14 mouse cellular contexts compared by ENCODE assay signal in the genomic region with DNA sequence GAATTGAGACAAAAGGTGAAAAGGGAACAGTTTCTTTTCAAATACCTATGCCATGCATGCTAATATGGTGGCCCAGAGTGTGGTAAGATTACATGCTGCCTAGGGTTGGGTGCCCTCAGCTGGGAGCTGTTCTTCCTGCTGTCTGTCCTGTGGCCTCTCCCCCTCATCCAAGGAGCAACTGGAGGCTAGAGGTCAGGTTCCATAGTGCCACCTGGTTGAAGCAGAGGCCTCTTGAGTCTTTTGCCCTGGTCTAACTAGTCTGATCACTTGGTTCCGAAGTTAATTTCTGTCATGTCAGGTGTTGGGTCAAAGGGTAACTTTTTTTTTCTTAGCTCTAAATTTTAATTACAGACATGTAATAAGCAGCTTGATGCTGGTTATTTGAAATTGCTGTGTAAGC. TPM values are rescaled to one million over a fixed set of nuclear protein-coding genes. Genes with fewer than 3 reads are reported as not detected.
DNase-seq lines count a peak whose midpoint lies in the region; ATAC-seq and TF ChIP-seq lines count a peak whose summit lies in the region.
"Had no signal": no experiment of that assay in that cellular context is flagged by ENCODE, and none has a peak within 500 bp of the region (broad histone marks: within the 10 kb centered on the region; RNA-seq: fewer than 3 reads in every experiment).

No protein-coding gene starts in this region.

- H3K9ac ChIP-seq in heart, embryonic 15.5 days: no peak overlapping the region
- H3K9ac ChIP-seq in intestine, postnatal 0 days (ENCODE audit: low read depth, low read length): no peak overlapping the region
- H3K9ac ChIP-seq: embryonic facial prominence, embryonic 15.5 days; liver, embryonic 13.5 days had no signal

- H3K36me3 ChIP-seq in heart, embryonic 15.5 days: no peaks in the 10 kb centered on the region
- no peaks in the 10 kb centered on the region for H3K36me3 ChIP-seq in intestine, postnatal 0 days (ENCODE audit: control insufficient read depth, insufficient read depth)
- H3K36me3 ChIP-seq in thymus, adult 2 months (ENCODE audit: control insufficient read depth, insufficient read depth, low read length): no peaks in the 10 kb centered on the region
- H3K36me3 ChIP-seq: embryonic facial prominence, embryonic 15.5 days; liver, embryonic 13.5 days had no signal

- no peaks in the 10 kb centered on the region for H3K9me3 ChIP-seq in heart, embryonic 15.5 days (replicated peaks)
- H3K9me3 ChIP-seq in intestine, postnatal 0 days (ENCODE audit: control insufficient read depth): no peaks in the 10 kb centered on the region
- H3K9me3 ChIP-seq: embryonic facial prominence, embryonic 15.5 days; liver, embryonic 13.5 days had no signal

- intact Hi-C loops in heart, postnatal 25 days (cut with DNase I): no loop called here

- 74% methylated on average over 1 of the region's 1 CpGs for WGBS in heart, embryonic 15.5 days
- 51% methylated on average over 1 of the region's 1 CpGs for WGBS in intestine, postnatal 0 days
- WGBS in thymus, adult 2 months: 94% methylated on average over 1 of the region's 1 CpGs

- peak overlapping the region; percentile 81 for H3K27ac ChIP-seq in heart, embryonic 15.5 days
- H3K27ac ChIP-seq in layer of hippocampus, adult 2 months: peak overlapping the region; percentile 68; the same call in 1 of the 2 replicates
- peak overlapping the region; percentile 24; the same call in 1 of the 2 replicates for H3K27ac ChIP-seq in intestine, postnatal 0 days (ENCODE audit: low read depth, low read length)
- no peak overlapping the region for H3K27ac ChIP-seq in thymus, adult 2 months (ENCODE audit: control insufficient read depth, insufficient read depth, low read length)
- H3K27ac ChIP-seq: liver, embryonic 13.5 days had no signal

- DNase-seq in heart, postnatal 25 days (ENCODE audit: low spot score): no peak
- DNase-seq in layer of hippocampus, adult 2 months (ENCODE audit: low spot score in 2 of 2): no peak
- no peak for DNase-seq in layer of hippocampus, postnatal 25 days (ENCODE audit: extremely low spot score in 1 of 2, low spot score in 1 of 2)
- DNase-seq in kidney, postnatal 36 days: peak; percentile 54 to 68
- no peak for DNase-seq in thymus, adult 2 months
- DNase-seq: adrenal gland, adult 8-10 months; cerebellum, adult 11-12 months; layer of hippocampus, adult 9-11 months; liver, embryonic 13.5 days had no signal

- peaks cover 98% of the 10 kb centered on the region for H3K4me1 ChIP-seq in heart, embryonic 15.5 days (replicated peaks)
- H3K4me1 ChIP-seq in intestine, postnatal 0 days (replicated peaks; ENCODE audit: control insufficient read depth, insufficient read depth, low read length): peaks cover 7% of the 10 kb centered on the region; the same call in 1 of the 2 replicates
- peaks cover 24% of the 10 kb centered on the region for H3K4me1 ChIP-seq in thymus, adult 2 months (replicated peaks; ENCODE audit: control insufficient read depth, insufficient read depth, low read length)

- no peak for TF ChIP-seq POLR2A in thymus, adult 2 months (IDR thresholded peaks at IDR 0.05; ENCODE audit: control insufficient read depth, extremely low read depth, insufficient read depth, low read length, poor library complexity)

- H3K27me3 ChIP-seq in heart, embryonic 15.5 days: no peaks in the 10 kb centered on the region
- H3K27me3 ChIP-seq in intestine, postnatal 0 days (replicated peaks; ENCODE audit: control insufficient read depth, insufficient read depth, low read length): no peaks in the 10 kb centered on the region
- no peaks in the 10 kb centered on the region for H3K27me3 ChIP-seq in thymus, adult 2 months (ENCODE audit: control insufficient read depth, insufficient read depth, low read length)
- H3K27me3 ChIP-seq: embryonic facial prominence, embryonic 15.5 days; liver, embryonic 13.5 days had no signal

- no peak for TF ChIP-seq CTCF in layer of hippocampus, adult 2 months (conservative IDR thresholded peaks at IDR 0.05)
- TF ChIP-seq CTCF in intestine, postnatal 0 days (IDR thresholded peaks at IDR 0.05; ENCODE audit: low read depth): no peak
- no peak for TF ChIP-seq CTCF in thymus, adult 2 months (IDR thresholded peaks at IDR 0.05; ENCODE audit: borderline replicate concordance, control insufficient read depth, extremely low read depth, insufficient read depth, low read length, poor library complexity)

- no peak overlapping the region for H3K4me2 ChIP-seq in heart, embryonic 15.5 days
- no peak overlapping the region for H3K4me2 ChIP-seq in intestine, postnatal 0 days (replicated peaks; ENCODE audit: low read depth)
- H3K4me2 ChIP-seq: liver, embryonic 13.5 days had no signal

- no peak for ATAC-seq in heart, embryonic 15.5 days (replicated peaks; ENCODE audit: insufficient number of reproducible peaks, insufficient read depth, low FRiP score, low read depth)
- ATAC-seq in intestine, postnatal 0 days: peak; percentile 60; the same call in 1 of the 2 replicates
- ATAC-seq: CD4-positive, CD25-positive, alpha-beta regulatory T cell, adult 4 months had no signal

- no peak overlapping the region for H3K4me3 ChIP-seq in heart, embryonic 15.5 days
- no peak overlapping the region for H3K4me3 ChIP-seq in layer of hippocampus, adult 2 months
- no peak overlapping the region for H3K4me3 ChIP-seq in intestine, postnatal 0 days (ENCODE audit: low read depth, low read length)
- no peak overlapping the region for H3K4me3 ChIP-seq in thymus, adult 2 months (ENCODE audit: control insufficient read depth, insufficient read depth, low read length)
- H3K4me3 ChIP-seq: embryonic facial prominence, embryonic 15.5 days; liver, embryonic 13.5 days; myocyte had no signal

RNA-seq across cellular contexts. Expression of a gene that starts 33.2 kb away (rescaled TPM):
- 20.2 and 21.4 TPM in 2 replicates for polyA plus RNA-seq in heart, embryonic 15.5 days (2015; fragmentation: Nextera tagmentation; extraction: Ambion mirVana)
- 10 to 100 TPM; 23.2 to 26.2 TPM for total RNA-seq in heart, postnatal 25 days (2021)
- 10 to 100 TPM in 1 of 2 experiments, 1 to 10 TPM in 1; 9.5 to 10.3 TPM for total RNA-seq in layer of hippocampus, adult 2 months (2021)
- 10 to 100 TPM; 11.9 to 13.2 TPM for total RNA-seq in layer of hippocampus, postnatal 25 days (2021)
- 3.8 and 3.9 TPM in 2 replicates for polyA plus RNA-seq in intestine, postnatal 0 days (2015; fragmentation: Nextera tagmentation; extraction: Ambion mirVana)
- polyA plus RNA-seq in thymus, adult 2 months (2012; rRNA removed): 110 and 120 TPM in 2 replicates

Comparison
In these comparisons a context has a peak if more than half of its experiments do, and no peak if none do; other contexts are left out.
1. DNase-seq: peak in kidney, postnatal 36 days (2 of 2); none in heart, postnatal 25 days (single experiment), layer of hippocampus, adult 2 months (0 of 2), layer of hippocampus, postnatal 25 days (0 of 2) and thymus, adult 2 months (single experiment).